Mouse (Mus musculus) thymus, postnatal 36 days (tissue): ENCODE measurements around the gene Rbm28.

Experiments
- DNase-seq, 2 experiments: peaks; one replicate each; pipeline ENCODE4 v3.0.0; 2022; ENCODE audit warnings: mixed read lengths in 2 of 2

Rbm28 gene

GRCm38 (mm10) chr6:29164314-29165244 lies at the start of gene Rbm28:
Gene Rbm28 (minus strand): TSS chr6:29165006.
- DNase-seq = peak; percentile 85 to 86

- peak in 1 of 2 experiments; percentile 46 for DNase-seq
Measured at GRCm38 (mm10) chr6:29214245-29214644, 49.4 kb upstream of the Rbm28 start.

- DNase-seq = no peak
Measured at GRCm38 (mm10) chr6:29213436-29213835, 48.6 kb upstream of the Rbm28 start.

GRCm38 (mm10) chr6:29211806-29212492 lies 47.1 kb upstream of the Rbm28 start:
- DNase-seq = peak; percentile 88 to 92

DNA sequence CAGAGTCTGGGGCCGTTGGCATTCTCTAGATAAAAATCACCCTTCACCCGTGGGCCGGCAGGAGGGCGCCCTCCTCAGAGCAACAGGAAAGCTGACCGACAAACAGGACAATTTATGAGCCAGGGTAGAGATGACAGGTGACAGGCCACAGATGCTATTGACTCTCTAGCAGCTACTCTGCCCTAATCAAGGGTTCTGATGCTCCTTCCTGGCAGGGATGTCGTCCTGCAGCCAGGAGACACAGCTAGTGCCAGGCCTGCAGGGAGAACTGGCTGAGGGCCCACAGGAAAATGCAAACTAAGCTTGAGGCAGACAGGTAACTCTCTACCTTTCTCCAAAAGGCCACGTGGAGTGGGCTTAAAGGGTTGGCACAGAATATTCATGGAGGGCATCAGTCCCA lies 46.3 kb upstream of the Rbm28 start:
- DNase-seq = no peak

DNA sequence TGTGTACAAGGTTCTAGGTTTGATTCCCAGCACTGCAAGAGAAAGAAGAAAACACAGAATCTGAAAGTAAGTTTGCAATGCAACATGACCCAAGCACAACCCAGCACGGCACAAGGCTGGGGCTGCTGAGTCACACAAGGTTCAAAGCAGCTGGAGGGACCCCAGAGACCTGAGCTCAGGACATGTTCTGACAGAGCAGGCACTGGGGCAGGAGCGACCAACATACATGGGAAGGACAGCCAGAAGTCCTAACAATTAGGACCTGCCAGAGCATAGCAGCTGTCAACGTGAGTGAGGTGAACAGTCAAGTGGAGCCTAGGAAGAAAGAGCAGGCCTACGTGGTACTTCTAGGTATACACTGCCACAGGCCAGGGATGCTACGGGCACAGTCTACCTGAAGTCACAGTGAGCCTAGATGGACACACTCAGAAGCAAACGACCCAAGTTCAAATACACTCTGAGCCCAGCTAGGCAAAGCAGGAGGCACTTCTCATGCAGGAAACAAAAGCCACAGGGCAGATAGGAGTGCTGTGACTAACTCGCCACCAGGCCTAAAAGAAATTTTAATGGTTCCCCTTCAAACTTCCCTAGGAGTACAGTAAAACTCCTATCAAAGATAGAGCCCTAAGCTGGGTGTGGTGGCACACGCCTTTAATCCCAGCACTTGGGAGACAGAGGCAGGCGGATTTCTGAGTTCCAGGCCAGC lies 45.6 kb upstream of the Rbm28 start:
- no peak for DNase-seq

DNA sequence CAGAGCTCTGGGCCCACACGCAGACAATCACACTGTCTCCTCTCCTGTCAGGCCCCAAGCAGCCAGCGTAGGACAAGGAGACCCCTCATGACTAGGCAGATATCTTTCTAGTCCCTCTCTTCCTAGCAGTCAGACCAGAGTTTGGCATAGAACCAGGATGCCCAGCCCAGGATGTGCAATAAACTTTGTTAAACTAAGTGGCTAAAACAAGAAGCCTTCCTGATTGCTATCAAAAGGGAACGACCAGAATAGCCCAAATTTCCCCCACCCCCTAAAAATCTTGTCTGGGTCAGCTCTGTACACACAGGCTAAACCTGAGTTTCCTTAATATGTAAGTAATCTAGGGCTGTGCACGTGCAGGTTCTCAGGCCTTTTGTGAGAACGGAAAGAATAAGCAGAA lies 43.4 kb upstream of the Rbm28 start:
- DNase-seq = no peak

- no peak for DNase-seq
Measured at GRCm38 (mm10) chr6:29207017-29207416, 42.2 kb upstream of the Rbm28 start.

GRCm38 (mm10) chr6:29206006-29206405 lies 41.2 kb upstream of the Rbm28 start:
- DNase-seq = no peak

GRCm38 (mm10) chr6:29204932-29205614 lies 40.3 kb upstream of the Rbm28 start:
- DNase-seq = peak; percentile 50 to 57

DNA sequence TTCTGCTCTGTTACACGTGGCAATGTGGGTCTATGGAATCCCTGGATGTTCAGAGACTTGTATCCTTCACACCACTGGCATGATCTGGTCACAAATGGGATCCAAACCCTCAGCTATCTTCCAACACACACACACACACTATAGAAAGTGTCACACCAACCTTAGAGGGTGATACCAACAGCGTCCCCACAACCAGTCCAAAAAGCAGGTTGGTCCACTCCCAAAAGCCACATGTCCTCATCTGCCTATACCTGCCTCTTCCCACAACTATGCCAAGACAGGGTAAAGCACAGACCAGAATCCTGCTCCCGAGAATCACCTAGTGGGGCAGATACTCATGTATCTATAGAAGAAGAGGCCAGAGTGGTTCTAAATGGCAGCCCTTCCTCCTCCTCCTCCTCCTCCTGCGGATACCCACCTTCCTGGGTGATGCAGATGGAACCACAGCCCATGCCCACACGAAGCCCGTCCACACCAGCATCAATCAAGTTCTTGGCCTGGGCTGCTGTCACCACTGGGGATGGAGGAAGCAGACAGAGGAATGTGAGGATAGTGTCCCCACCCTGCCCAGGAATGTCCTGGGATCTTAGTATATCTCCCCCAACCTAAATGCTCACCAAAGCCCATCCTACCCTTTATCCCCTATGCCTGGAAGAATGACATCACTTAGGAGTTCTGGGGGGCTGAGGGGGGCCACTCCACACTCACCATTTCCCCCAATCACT lies 39.2 kb upstream of the Rbm28 start:
- DNase-seq = no peak

GRCm38 (mm10) chr6:29203096-29203495 lies 38.3 kb upstream of the Rbm28 start:
- no peak for DNase-seq

GRCm38 (mm10) chr6:29201988-29202387 lies 37.2 kb upstream of the Rbm28 start:
- DNase-seq = no peak

- no peak for DNase-seq
Measured at GRCm38 (mm10) chr6:29201341-29201740, 36.5 kb upstream of the Rbm28 start.

DNA sequence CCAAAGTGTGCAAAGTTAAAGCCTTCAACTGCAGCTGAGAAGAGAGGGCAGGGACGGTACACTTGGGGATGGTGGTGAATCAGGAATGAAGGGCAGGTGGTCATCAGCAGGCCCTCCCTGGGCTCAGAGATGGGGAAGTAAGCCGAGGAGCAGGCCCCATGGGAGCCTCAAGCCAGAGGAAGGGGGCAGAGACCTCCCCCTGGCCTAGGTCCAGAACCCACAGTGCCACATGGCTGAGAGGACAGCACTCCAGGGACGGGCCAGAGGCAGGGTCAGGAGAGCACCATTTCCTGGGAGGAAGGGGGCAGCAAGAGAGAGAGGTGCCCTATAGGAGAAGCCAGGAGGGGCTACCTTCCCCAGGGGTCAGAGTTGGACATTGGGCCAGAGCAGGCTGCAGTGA lies 35.7 kb upstream of the Rbm28 start:
- no peak for DNase-seq

- DNase-seq = no peak
Measured at GRCm38 (mm10) chr6:29199223-29199855, 34.5 kb upstream of the Rbm28 start.

DNA sequence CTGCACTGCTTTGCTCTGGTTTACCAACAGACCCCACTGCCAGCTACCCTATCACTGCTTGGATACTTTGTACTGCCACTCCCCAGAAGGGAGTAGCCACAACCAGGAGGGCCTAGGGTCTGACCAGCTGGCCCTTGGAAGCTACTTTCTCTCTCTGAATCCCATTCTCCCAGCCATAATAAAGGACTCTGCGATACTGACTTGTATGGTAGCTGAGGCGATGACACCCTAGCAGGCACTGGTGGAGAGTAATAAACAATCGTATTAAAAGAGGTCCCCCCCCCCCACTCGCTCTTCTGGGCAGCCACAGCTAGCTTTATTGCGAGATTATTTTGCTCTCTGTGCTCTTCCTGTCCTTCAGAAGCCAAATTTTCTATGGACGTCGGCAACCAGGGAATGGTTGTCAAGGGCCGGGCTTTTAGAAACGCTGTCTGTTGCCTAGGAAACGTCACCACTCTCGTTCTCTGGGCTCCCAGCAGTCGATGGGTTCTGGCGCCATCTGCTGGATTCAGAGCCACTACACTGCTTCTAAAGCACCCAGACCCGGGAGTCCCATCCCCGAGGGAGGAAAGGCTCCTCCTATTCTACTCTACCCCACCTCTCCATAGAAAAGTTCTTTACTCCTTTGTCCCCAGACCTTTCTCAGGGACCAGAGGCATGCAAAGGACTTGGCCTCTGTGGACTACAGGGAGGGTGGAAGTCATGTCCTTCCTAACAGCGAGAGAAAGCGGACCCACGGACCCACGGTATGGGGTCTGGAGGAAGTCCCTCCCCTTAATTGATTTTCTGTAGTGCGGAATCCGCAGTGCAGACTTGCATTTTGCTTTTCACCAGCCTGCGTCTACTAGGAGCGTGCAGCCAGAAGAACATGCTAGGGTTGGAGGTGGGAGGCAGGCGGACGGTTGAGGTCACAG lies 33.8 kb upstream of the Rbm28 start:
- peak; percentile 77 to 80 for DNase-seq

DNA sequence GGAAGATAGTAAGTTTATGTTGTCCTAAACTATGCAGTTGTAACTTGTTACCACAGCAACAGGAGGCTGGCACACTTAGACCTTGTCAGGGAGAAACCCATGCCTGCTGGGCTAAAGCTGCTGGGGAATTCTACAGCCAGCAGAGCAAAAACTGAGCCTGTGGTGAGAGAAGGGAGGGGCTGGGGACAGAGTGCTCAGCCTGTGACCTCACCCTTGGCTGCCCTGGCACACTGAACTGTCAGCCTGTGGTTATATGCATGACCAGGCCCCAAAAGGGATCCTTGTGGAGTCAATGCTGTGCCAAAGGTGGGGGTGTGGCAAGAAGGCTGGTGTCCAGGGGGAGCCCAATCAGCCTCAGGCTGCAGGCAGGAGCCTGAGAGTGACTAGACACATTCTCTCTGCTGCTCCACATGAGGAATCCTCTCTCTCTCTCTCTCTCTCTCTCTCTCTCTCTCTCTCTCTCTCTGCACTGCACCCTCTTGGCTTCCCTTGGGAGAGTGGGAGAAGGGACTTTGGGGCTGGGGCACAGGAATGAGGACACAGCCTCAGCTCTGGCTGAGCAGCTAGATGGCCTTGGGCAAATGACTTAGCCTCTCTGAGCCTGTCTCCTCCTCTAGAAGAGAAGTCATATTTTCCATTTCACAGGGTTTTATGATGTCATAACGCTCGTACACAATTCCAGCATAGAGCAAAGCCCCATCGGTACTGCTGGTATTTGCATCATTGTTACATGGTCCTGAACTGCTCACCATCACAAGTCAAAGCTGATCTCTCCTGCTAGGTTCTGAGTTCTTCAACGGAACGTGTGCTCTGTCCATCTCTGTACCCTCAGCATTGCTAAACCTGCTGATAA lies 31.3 kb upstream of the Rbm28 start:
- no peak for DNase-seq

- DNase-seq = no peak
Measured at GRCm38 (mm10) chr6:29195146-29195545, 30.3 kb upstream of the Rbm28 start.
